Mouse (Mus musculus): Measurements from ENCODE around the gene Epb41l1.

Epb41l1 gene

DNA sequence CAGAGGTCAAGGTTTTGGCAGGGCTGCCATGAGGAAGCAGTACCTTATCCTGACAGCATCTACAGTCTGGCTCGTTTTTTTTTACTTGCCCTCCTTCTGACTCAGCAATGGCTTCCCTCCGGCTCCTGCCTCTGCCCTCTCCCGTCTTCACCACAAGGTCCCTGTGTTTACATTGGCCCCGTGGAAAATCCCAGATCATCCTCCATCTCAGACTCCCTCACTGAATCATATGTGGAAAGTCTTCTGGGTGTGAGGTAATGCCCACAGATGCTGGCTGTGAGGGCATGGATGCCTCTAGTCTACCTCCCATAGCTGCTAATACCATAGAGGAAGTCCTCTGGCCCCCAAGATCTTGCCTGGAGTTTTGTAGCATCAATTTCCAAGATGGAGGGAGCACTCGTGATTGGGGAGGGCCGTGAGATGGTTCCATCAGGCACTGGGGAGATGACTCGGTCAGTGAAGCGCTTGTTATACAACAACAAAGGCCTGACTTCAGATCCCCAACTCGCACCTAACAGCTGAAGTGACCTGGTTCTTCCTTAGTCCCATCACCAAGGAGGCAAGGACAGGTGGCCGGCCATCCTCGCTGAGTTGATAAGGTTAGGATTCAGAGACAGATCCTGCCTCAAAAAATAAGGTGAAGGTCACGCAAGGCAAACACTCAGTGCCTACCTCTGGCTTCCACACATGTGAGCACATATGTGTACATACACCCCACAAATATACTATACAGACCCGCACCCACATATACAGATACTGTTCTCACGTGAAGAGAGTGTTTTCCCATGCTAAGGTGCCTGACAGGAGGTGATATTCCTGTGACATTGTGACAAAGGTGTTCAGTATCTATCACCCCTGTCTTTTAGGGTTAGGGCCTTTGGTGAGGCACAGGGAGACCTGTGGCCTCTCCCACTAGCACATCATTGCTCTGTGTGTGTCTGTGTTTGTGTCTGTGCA, 36.0 kb downstream of the Epb41l1 start:
- ATAC-seq (ENCODE audit: insufficient number of reproducible peaks, low FRiP score, low TSS enrichment), result no peak

DNA sequence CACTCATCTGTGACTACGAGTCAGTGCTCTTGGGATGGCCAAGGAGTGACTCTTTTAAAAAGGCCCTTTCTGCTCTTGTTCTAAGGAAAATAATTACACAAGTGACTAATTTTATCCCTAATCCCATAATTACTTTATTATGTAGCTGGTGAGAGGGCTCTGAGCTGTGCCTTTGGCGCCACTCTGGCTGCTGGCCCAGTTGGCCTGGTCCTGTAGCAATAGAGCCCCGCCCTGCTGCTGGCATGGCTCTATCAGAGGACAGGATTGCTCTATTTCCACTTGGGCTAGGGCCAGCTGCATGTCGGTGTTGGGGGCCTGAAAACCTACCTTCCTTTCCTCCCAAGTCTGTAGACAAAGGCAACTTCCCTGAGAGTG, 36.6 kb downstream of the Epb41l1 start:
- no peak for ATAC-seq (ENCODE audit: insufficient number of reproducible peaks, low FRiP score, low TSS enrichment)

DNA sequence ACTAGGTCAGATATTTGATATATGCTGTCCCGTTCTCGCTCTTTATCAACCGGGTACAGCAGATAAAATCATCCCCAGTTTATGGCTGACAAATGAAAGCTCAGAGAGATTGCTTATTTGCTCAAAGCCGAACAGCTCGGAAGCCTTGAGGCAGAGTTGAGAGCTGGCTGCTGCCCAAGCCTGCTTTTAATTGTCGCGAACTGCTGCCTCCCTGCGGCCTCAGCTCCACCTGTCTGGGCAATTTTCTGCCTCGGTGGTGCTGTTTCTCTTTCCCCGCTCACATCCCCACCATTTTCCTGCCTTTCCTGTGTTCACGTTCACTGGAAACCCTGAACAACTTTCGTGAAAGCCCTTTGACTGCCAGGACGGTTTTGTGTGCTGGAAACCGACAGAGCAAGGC, 39.8 kb downstream of the Epb41l1 start:
- ATAC-seq (ENCODE audit: insufficient number of reproducible peaks, low FRiP score, low TSS enrichment), result no peak

DNA sequence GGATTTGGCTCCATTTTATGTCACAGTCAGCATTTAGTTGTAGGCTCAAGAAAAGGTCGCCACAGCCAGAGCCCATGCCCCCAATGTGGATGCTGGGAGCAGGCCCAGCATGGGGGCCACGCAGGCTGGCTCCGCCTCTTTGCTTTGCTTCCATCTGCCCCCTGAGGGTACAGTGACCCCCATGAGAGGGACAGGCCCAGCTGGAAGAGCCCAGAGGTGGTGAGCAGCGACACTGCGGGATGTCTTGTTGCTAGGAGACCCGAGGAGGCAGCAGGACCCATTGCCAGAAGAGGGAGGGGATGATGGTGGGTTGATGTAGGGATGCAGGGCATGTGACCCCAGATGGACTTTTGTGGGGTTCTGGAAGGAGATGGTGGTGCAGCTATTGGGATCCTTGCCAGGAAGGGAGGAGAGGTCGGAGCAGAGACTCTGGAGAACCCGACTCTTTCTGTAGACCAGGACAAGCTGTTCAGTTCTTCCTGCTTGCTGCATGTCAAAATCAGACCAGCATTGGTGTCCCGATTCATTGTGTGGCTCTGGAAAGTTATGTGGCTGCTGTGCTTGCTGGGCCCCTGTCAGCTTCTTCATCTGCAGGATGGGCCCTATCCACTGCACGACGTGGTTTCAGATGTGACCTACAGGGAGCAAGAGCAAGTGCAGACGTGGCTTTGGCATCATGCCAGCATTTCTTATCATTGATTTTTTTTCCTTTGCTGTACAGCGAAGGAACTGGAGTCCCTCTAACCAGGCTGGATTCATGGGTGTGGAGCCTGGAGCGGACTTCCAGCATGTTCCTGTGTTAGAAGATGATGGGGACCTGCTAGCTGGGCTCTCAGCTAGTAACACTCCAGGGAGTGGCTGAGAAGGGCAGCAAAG, 41.7 kb downstream of the Epb41l1 start:
- ATAC-seq (ENCODE audit: insufficient number of reproducible peaks, low FRiP score, low TSS enrichment), result no peak

DNA sequence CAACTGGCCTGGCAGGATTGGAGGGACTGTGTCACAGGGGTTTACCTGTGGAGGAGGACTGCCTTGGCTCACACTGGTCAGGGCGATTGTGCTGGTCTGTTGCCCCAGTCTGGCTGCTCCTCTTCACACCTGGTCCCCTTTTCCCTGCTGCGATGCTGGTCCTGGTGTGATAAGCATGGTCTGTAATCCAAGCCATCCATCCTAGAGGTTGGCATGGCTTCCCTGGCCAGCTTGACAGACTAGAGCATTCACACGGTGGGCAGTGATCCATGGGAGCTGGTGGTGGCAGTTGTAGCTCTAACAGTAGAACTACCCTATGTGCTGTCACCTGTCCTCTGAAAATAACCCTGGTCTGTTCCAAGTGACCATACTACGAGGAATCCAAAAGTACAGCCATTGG, 43.7 kb downstream of the Epb41l1 start:
- ATAC-seq (ENCODE audit: insufficient number of reproducible peaks, low FRiP score, low TSS enrichment), result peak; percentile 67; the same call in 1 of the 2 replicates

DNA sequence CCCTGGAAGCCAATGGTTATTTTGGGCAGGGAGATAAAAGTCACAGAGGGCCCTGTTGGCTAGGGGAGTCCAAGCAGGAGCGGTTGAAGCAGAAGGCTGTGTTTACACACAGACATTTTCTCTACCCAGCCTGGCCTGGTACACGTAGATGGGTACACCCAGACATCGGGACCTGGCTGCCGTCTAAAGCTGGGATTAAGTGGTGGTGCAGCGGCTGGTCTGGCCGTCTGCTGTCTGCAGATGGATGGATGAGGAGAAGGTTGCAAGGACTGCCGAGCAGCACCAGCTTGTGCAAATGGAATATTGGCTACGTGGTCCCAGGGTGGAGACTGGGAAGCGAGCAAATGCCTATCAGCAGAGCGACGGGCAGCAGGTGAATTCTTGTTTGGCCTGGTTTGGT, 46.8 kb downstream of the Epb41l1 start:
- no peak for ATAC-seq (ENCODE audit: insufficient number of reproducible peaks, low FRiP score, low TSS enrichment)

DNA sequence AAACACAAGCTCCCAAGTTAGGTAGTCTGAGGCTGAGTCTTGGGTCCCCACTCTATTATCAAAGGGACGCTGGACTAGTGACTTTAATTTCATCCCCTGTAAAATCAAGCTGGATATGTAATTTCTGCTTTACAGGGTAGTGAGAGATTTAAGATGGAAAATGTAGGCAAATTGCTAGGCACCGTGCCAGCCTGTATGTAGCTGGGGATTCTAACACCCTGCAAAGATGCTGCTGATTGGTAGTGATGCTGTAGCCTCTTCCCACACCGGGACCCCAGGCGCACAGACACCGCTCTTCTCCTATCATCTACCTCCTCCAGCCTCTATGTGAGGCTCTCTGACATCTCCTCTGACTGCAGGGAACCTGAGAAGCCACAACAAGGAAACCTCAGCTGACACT, 48.2 kb downstream of the Epb41l1 start:
- no peak for ATAC-seq (ENCODE audit: insufficient number of reproducible peaks, low FRiP score, low TSS enrichment)

DNA sequence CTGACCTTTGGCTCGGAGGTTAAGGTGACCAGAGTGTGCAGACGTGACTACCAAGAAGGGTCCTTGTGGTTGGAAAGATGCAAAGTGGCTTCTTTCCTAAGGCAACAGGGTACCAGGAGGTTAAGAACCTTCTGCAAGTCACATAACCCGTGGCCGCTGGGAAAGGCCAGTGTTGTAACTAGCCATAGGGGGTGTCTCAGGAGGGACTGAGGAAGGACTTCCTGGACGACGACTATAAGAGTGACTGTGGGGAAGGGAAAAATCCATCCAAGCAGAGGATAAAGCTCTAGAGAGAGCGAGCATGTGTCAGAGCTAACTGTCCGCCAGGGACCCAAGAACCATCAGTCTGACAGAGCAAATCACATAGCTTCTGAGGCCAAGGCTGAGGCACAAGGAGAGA, 48.8 kb downstream of the Epb41l1 start:
- ATAC-seq (ENCODE audit: insufficient number of reproducible peaks, low FRiP score, low TSS enrichment), result no peak

DNA sequence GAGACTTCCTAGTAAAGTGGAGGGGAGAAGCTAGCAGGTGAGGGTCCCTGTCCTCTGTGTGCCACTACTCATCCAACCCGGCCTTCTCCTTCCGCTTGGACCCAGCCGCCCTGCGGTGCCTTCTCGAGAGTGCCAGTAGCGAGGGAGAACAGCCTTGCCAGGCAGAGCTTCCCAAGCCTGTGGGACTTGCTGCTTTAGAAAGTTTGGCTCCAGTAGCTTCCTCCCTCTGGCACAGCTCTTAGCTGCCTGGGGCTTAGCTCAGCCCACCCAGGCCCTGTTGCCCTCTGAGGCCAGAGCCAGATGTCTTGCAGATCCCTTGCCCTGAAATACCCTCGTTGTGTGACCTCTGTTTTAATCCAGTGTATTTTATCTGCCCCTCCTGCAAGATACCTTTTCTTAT, 50.2 kb downstream of the Epb41l1 start:
- ATAC-seq (ENCODE audit: insufficient number of reproducible peaks, low FRiP score, low TSS enrichment), result no peak

DNA sequence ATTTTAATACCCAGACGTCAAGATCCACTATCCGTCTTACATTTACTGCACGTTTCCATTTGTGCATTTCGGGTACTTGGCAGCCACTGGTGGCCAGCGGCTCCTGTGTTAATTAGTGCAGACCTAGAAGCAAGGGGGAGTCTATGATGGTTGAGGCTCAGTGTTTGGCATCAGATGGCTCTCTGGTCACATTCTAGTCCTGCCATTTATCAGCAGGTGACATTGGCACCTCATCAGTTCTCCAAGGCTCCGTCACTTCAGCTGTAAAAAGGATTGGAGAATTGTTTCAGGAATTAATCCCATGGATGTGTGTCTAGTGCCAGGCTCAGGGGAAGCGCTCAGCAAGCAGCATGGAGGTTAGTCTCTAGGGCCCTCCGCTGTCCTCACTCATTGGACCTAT, 51.6 kb downstream of the Epb41l1 start:
- no peak for ATAC-seq (ENCODE audit: insufficient number of reproducible peaks, low FRiP score, low TSS enrichment)

DNA sequence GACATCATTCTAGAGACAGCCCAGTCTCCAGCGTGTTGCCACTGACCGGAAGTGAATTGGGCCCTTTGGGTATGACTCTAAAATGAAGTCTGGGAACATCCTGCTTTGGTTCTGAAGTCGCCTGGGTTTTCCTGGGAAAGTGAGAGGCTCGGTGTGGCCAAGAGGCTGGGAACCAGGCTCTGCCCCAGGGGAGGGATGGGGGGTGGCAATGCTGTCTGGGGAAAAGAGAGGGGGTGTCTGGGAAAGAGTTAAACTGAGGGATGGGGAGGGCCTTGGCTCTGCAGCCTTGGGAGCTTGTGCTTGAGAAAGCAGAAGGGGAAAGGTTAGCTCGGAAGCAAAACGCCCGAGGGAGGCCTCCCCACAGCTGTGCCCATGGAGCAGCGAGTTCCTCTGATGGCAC, 53.0 kb downstream of the Epb41l1 start:
- no peak for ATAC-seq (ENCODE audit: insufficient number of reproducible peaks, low FRiP score, low TSS enrichment)

DNA sequence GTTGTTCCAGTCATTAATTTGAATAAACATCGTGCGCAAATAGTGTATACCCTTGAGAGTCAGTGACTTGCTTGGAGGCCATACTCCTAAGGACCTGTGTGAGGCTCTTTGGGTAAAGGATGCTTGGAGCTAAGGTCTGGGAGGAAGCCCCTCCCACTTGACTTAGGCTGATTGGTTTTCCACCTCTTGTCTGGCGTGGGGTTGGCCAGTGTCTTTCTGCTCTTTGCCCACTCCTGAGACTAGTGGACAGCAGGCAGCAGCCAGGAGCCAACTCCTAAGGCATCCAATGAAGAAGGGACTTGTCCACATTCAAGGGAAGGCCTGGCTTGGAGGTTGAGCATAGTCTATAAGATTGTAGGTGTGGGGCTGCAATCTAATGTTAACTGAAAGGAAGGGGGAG, 53.4 kb downstream of the Epb41l1 start:
- no peak for ATAC-seq (ENCODE audit: insufficient number of reproducible peaks, low FRiP score, low TSS enrichment)

DNA sequence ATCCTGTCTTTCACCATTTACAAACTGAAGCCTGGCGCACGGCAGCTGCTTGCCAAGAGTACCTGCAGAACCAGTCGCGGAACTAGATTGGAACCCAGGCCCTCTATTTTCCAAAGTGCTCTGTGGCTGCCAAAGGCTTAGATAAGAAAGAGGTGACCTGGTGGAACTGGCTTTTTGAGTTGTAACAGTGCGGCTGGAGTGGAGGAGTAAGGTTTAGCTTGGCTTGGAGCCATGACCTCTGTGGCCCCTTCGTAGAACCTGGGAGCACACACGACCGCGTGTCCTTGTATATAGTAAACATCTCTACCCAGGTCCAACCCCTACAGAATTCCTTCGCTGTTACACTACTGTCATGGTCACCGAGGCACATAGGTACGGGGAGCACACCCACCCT, 54.2 kb downstream of the Epb41l1 start:
- ATAC-seq (ENCODE audit: insufficient number of reproducible peaks, low FRiP score, low TSS enrichment), result no peak; the same call in 1 of the 2 replicates

DNA sequence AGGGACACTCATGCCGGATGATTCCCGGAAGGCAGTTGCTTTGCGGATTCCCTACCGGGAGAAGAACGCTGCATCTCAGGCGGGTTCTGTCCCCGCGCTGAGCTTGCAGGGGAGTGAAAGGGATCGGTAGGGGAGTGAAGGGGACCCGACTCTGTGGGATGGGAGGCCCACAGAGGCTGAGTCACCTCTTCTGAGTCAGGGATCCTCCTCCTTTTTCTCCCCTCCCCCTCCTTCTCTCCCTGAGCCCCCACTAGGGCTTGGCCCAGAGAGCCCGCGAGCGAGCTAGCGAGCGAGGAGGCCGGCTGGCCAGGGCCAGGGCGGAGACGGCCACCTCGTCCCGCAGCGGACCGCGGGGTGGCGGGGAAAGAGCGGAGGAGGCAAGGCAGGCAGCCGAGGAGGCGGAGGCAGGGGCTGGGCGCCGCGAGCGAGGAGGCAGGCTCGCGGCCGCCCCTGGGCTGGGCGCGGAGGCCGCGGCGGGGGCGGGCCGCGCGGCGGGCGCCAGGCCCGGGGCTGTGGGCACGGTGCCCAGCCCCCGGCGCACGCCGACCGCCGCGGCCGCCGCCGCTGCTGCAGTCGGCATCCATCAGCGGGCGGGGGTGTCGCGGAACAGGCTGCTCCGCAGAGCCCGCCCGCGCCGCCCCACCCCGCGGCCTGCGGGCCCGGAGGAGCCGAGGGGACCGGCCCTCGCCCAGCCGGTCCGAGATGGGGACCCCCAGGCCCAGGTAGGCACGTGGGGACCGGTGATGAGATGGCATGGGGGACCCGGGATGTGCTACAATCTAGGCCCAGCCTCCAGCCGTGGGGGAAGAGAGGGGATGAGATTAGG, 54.8 kb downstream of the Epb41l1 start:
- peak; percentile 64 for ATAC-seq (ENCODE audit: insufficient number of reproducible peaks, low FRiP score, low TSS enrichment)

DNA sequence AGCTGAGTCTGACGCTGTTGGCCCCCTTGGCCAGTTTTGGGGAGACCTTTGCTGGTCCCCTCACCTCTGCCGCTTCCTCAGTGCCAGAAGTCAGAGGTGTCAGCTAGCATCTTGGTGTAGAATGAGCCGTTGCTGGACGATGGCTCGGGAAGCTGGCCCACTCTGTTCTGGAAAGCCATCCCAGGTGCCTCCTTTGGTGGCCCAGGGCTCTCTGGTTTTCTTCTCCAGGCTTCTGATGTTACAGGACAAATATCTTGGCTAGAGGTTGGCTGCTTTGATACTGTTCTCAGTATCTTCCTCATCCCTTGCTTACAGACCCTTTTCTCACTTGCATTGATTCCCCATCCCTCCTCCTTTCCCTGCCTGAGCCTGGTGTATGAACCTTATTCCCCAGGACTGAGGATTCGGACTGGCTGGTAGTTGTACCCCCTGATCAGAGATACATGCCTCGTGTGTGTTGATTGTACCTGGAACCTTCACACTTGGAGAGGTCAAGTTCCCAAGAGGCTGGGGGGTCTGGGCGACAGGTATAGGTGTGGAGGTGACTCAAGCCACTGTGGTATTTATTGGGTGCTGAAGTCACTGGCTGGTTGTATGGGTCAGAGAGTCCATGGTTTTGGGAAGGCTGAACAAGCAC, 55.5 kb downstream of the Epb41l1 start:
- ATAC-seq (ENCODE audit: insufficient number of reproducible peaks, low FRiP score, low TSS enrichment), result 0 out of 2 replicates have a peak, but pooled peaks have one; percentile 1

DNA sequence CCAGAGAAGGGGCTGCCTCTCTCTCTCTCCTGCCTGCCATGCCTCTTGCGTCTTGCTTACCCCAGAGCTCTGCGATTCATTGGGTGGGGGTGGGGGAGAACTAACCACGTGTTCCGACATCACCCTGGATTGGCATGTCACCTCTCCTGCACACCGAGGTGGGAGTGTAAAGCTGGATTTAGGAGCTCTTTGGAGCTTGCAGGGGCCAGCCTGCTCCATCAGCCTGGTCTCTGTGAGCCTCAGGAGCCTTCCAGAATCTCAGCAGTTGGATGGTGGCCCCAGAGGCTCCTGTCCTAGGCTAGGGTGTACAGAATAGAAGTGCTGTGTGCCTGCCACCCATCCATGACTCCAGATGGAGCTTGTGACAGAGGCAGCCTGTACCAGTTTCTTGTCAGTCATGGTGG, 56.0 kb downstream of the Epb41l1 start:
- ATAC-seq (ENCODE audit: insufficient number of reproducible peaks, low FRiP score, low TSS enrichment), result no peak

DNA sequence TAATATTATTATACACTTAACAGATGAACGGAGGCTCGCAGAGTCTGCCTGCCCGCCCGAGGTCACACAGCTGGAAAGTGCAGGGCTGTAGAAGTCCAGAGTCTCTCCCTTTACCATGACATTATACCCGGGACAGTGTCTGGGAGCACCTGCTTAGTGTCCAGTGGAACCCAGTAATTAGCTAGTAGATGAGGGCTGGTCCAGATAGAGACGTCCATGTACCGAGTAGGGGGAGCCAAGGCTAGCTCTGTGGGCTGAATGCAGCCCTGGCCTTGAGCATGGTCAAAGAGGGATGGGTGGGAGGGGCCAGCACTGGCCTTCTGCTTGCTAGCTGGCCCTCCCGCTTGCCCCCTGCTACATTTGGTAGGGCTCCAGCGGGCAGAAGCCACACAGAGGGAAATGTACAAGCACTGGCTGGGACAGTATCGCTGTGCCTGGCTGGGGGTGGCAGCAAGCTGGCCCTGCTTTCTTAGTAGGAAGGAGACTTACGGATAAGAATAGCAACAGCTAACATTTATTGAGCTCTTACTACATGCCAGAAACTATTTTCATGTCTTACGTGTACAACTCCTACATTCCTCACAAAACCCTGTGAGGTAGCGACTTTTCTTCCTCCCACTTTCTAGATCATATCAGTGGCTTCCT, 57.5 kb downstream of the Epb41l1 start:
- ATAC-seq (ENCODE audit: insufficient number of reproducible peaks, low FRiP score, low TSS enrichment), result peak; percentile 38; the same call in 1 of the 2 replicates

DNA sequence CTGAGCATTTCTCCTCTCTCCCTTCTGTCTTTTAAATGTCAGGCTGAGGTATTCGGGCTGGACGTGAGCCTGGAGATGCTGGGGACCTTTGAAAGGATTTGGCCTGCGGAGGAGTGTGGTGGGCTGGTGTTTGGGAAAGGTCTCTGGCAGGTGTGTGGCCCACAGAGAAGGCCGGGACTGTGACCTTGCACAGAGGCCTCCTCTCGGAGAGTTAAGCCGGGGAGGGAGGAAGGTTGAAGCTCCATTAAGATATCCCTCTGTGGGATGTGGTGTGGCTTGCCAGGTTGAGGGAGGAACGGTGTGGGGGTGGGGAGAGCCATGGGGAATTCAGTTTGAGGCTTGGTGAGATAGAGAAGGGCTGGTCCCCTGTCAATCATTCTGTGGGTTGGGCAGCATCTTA, 59.1 kb downstream of the Epb41l1 start:
- no peak for ATAC-seq (ENCODE audit: insufficient number of reproducible peaks, low FRiP score, low TSS enrichment)

DNA sequence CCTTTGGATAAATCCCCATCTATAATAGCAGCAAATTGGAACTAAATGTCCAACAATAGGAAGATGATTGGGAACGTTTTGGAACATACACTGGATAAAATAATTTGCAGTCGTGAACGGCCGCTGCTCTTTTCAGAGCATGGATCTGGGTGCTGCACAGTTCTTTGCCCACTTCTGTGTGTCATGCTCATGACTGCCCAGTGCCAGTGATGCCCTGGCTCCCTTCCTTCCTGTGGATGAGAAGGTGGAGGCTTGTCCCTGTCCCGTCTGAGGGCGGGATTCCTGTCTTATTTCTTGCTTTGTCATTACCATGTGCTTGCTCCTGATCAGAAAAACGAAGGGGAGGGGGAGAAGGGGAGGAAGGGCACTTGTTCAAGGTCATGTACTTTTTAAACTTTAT, 59.6 kb downstream of the Epb41l1 start:
- ATAC-seq (ENCODE audit: insufficient number of reproducible peaks, low FRiP score, low TSS enrichment), result no peak
